In the genomic region with DNA sequence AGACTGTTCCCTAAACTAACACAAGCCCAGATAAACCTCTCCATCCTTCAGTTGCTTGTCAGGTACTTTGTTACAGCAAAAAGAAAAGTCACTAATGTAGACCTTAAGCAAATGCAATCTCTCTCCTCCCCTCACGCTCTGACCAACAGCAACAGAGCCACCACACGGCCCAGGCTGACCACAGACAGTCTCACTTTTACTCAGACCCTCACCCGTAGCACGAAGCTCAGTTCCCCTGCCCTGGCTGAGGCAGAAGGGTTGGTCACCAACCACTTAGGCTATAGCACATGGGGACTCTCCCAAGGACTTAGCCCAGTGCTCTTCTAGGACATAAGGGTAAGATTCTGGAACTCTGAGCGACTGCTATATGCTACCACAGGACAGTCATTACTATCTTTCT, we compare ENCODE assay signal across 1 mouse cellular context.
TF ChIP-seq lines count a peak whose summit lies in the region.

No protein-coding gene starts in this region.

TF ChIP-seq in CH12.LX, 34 proteins besides CTCF, POLR2A, EP300 and RAD21 (continued from another document):
- TF ChIP-seq CHD2 (IDR thresholded peaks at IDR 0.05; ENCODE audit: low read length): peak; percentile 58; the same call in 1 of the 2 replicates
- TF ChIP-seq HCFC1 (IDR thresholded peaks at IDR 0.05; ENCODE audit: low read depth, low read length): no peak
- TF ChIP-seq GABPA (IDR thresholded peaks at IDR 0.05; ENCODE audit: insufficient replicate concordance, low read depth, low read length): no peak
- TF ChIP-seq IRF4 (IDR thresholded peaks at IDR 0.05; ENCODE audit: low read depth, low read length): peak; percentile 100
- TF ChIP-seq MXI1 (IDR thresholded peaks at IDR 0.05; ENCODE audit: low read depth, low read length): peak; percentile 90
- TF ChIP-seq NRF1 (IDR thresholded peaks at IDR 0.05; ENCODE audit: low read depth, low read length): 0 out of 2 replicates have a peak, but pooled peaks have one; percentile 20
- peak; percentile 92 for TF ChIP-seq JUND (conservative IDR thresholded peaks at IDR 0.05; ENCODE audit: low read depth, low read length)
- peak; percentile 85 for TF ChIP-seq SIN3A (IDR thresholded peaks at IDR 0.05; ENCODE audit: low read length)
- peak; percentile 88 for TF ChIP-seq TCF12 (IDR thresholded peaks at IDR 0.05; ENCODE audit: low read depth, low read length)
- no peak for TF ChIP-seq ZNF384 (IDR thresholded peaks at IDR 0.05; ENCODE audit: low read depth, low read length)
- TF ChIP-seq RCOR1 (conservative IDR thresholded peaks at IDR 0.05; ENCODE audit: low read depth, low read length): peak; percentile 95
- TF ChIP-seq USF1 (IDR thresholded peaks at IDR 0.05; ENCODE audit: low read depth, low read length): no peak
- TF ChIP-seq POLR2AphosphoS2 (IDR thresholded peaks at IDR 0.05; ENCODE audit: low read depth, low read length): no peak
- TF ChIP-seq KAT2A (IDR thresholded peaks at IDR 0.05; ENCODE audit: insufficient replicate concordance, low read length): no peak
- no peak for TF ChIP-seq E2F4 (IDR thresholded peaks at IDR 0.05; ENCODE audit: insufficient replicate concordance, low read depth, low read length)
- peak; percentile 97 for TF ChIP-seq BHLHE40 (IDR thresholded peaks at IDR 0.05; ENCODE audit: low read depth, low read length)
- TF ChIP-seq UBTF (IDR thresholded peaks at IDR 0.05; ENCODE audit: low read depth, low read length): peak; percentile 91
- TF ChIP-seq MAFK (IDR thresholded peaks at IDR 0.05; ENCODE audit: insufficient replicate concordance, low read length): peak; percentile 71; the same call in 1 of the 2 replicates
- TF ChIP-seq MYC (IDR thresholded peaks at IDR 0.05; ENCODE audit: low read depth, low read length): peak; percentile 85; the same call in 1 of the 2 replicates
- peak; percentile 91 for TF ChIP-seq MEF2A (IDR thresholded peaks at IDR 0.05; ENCODE audit: borderline replicate concordance, low read depth, low read length)
- TF ChIP-seq CHD1 (IDR thresholded peaks at IDR 0.05; ENCODE audit: low read depth, low read length): 0 out of 2 replicates have a peak, but pooled peaks have one; percentile 34
- TF ChIP-seq NELFE (IDR thresholded peaks at IDR 0.05; ENCODE audit: low read depth, low read length): no peak
- peak; percentile 63; the same call in 1 of the 2 replicates for TF ChIP-seq ELF1 (IDR thresholded peaks at IDR 0.05; ENCODE audit: low read depth, low read length)
- peak; percentile 88 for TF ChIP-seq TBP (conservative IDR thresholded peaks at IDR 0.05; ENCODE audit: low read depth, low read length)
- TF ChIP-seq ZC3H11A (IDR thresholded peaks at IDR 0.05; ENCODE audit: low read depth, low read length): no peak
